Mouse (Mus musculus) ES-E14 (cell line): ENCODE data around the gene Map3k5.

Source experiments
- CHD2 ChIP-seq: IDR thresholded peaks from 2 replicates; pipeline ENCODE4 v1.6.1; 2014; ENCODE audit warnings: mild to moderate bottlenecking, low read depth, low read length, inconsistent platforms
- ZNF384 ChIP-seq: IDR thresholded peaks from 2 replicates; pipeline ENCODE4 v1.6.1; 2012; ENCODE audit warnings: low read depth, low read length, inconsistent platforms

- TF ChIP-seq ZNF384 (no peak), CHD2 (no peak)
These were observed 256.0 kb downstream of the Map3k5 start for GRCm38 (mm10) chr10:20190139-20190747.
